Mouse (Mus musculus): ENCODE results near the gene Rc3h1.

GRCm38 (mm10) chr1:160989395-160989794 is 83.2 kb downstream of the Rc3h1 start:
- TF ChIP-seq CTCF (conservative IDR thresholded peaks at IDR 0.05; ENCODE audit: insufficient read depth, insufficient read length, low read depth, low read length) (no peak), POLR2A (IDR thresholded peaks at IDR 0.05; ENCODE audit: low read depth, low read length) (no peak)

Data from kidney, adult 2 months (tissue).